Mouse (Mus musculus): Measurements from ENCODE around the gene Ackr2.

Ackr2 gene

GRCm38 (mm10) chr9:121891301-121891700, 6.9 kb upstream of the Ackr2 start:
- no peak for DNase-seq (ENCODE audit: low read depth, low spot score)

- no peak for DNase-seq (ENCODE audit: low read depth, low spot score)
These were observed 6.0 kb upstream of the Ackr2 start for GRCm38 (mm10) chr9:121892057-121892687.

GRCm38 (mm10) chr9:121894447-121894846, 3.7 kb upstream of the Ackr2 start:
- DNase-seq (ENCODE audit: low read depth, low spot score), result no peak

GRCm38 (mm10) chr9:121895392-121895993, 2.7 kb upstream of the Ackr2 start:
- no peak for DNase-seq (ENCODE audit: low read depth, low spot score)

- no peak for DNase-seq (ENCODE audit: low read depth, low spot score)
These were observed 1.3 kb upstream of the Ackr2 start for GRCm38 (mm10) chr9:121896820-121897219.

GRCm38 (mm10) chr9:121899306-121899705, 1.2 kb downstream of the Ackr2 start:
- DNase-seq (ENCODE audit: low read depth, low spot score), result no peak

- DNase-seq (ENCODE audit: low read depth, low spot score), result no peak
These were observed 2.2 kb downstream of the Ackr2 start for GRCm38 (mm10) chr9:121900282-121900855.

GRCm38 (mm10) chr9:121901710-121902700, 3.9 kb downstream of the Ackr2 start:
- peak; percentile 44 for DNase-seq (ENCODE audit: low read depth, low spot score)

- peak; percentile 33 for DNase-seq (ENCODE audit: low read depth, low spot score)
These were observed 5.5 kb downstream of the Ackr2 start for GRCm38 (mm10) chr9:121903476-121904305.

GRCm38 (mm10) chr9:121904319-121904718, 6.2 kb downstream of the Ackr2 start:
- DNase-seq (ENCODE audit: low read depth, low spot score), result no peak

GRCm38 (mm10) chr9:121904946-121905345, 6.8 kb downstream of the Ackr2 start:
- no peak for DNase-seq (ENCODE audit: low read depth, low spot score)

GRCm38 (mm10) chr9:121905556-121906185, 7.5 kb downstream of the Ackr2 start:
- peak; percentile 56 for DNase-seq (ENCODE audit: low read depth, low spot score)

GRCm38 (mm10) chr9:121906456-121906855, 8.3 kb downstream of the Ackr2 start:
- DNase-seq (ENCODE audit: low read depth, low spot score), result no peak

GRCm38 (mm10) chr9:121907356-121908070, 9.4 kb downstream of the Ackr2 start:
- no peak for DNase-seq (ENCODE audit: low read depth, low spot score)

- no peak for DNase-seq (ENCODE audit: low read depth, low spot score)
These were observed 10.2 kb downstream of the Ackr2 start for GRCm38 (mm10) chr9:121908321-121908720.

- no peak for DNase-seq (ENCODE audit: low read depth, low spot score)
These were observed 11.5 kb downstream of the Ackr2 start for GRCm38 (mm10) chr9:121909635-121910034.

GRCm38 (mm10) chr9:121911196-121911595, 13.0 kb downstream of the Ackr2 start:
- no peak for DNase-seq (ENCODE audit: low read depth, low spot score)

- DNase-seq (ENCODE audit: low read depth, low spot score), result no peak
These were observed 14.6 kb downstream of the Ackr2 start for GRCm38 (mm10) chr9:121912786-121913185.

- DNase-seq (ENCODE audit: low read depth, low spot score), result no peak
These were observed 16.1 kb downstream of the Ackr2 start for GRCm38 (mm10) chr9:121914226-121914757.

GRCm38 (mm10) chr9:121915056-121915455, 16.9 kb downstream of the Ackr2 start:
- DNase-seq (ENCODE audit: low read depth, low spot score), result no peak
